Mouse (Mus musculus): ENCODE results near the gene Olfr10. TPM values are rescaled to one million over a fixed set of nuclear protein-coding genes. Genes with fewer than 3 reads are reported as not detected.
"Not testable (repeated sequence)": the region's sequence is repeated elsewhere in the genome, so short reads cannot be mapped to it uniquely, and the experiment has no call there.

Gene Olfr10
- polyA plus RNA-seq, 1 experiment from 2014 or later, result not detected

- 34% methylated on average over 7 of the region's 7 CpGs for WGBS (ENCODE audit: missing documents)
- Histone ChIP-seq H3K36me3 (ENCODE audit: inconsistent target) (no peaks in the 10 kb centered on the region), H3K27ac (no peak overlapping the region), H3K4me3 (ENCODE audit: inconsistent target) (no peak overlapping the region), H3K79me2 (ENCODE audit: inconsistent target) (no peaks in the 10 kb centered on the region)
Observed at GRCm38 (mm10) chr11:49271334-49271733, 33.2 kb upstream of the Olfr10 start.

- Histone ChIP-seq H3K36me3 (ENCODE audit: inconsistent target) (no peaks in the 10 kb centered on the region), H3K4me3 (ENCODE audit: inconsistent target) (no peak overlapping the region)
- 92% methylated on average over 11 of the region's 11 CpGs for WGBS (ENCODE audit: missing documents)
Observed at GRCm38 (mm10) chr11:49273834-49274519, 30.6 kb upstream of the Olfr10 start.

GRCm38 (mm10) chr11:49278222-49278621 is 26.3 kb upstream of the Olfr10 start, which contains the start of gene Olfr1393:
Gene Olfr1393 (plus strand): TSS chr11:49278304.
- H3K4me3 ChIP-seq (ENCODE audit: inconsistent target), result no peak within 1 kb of the TSS
- no peak within 1 kb of the TSS for H3K27ac ChIP-seq
- no peaks in the 10 kb centered on the region for H3K36me3 ChIP-seq (ENCODE audit: inconsistent target)
- WGBS (ENCODE audit: missing documents), result 82% methylated on average over 3 of the region's 3 CpGs
- no peaks in the 10 kb centered on the region for H3K79me2 ChIP-seq (ENCODE audit: inconsistent target)

More at GRCm38 (mm10) chr11:49273834-49274519, 30.6 kb upstream of the Olfr10 start:
- Histone ChIP-seq H3K79me2 (ENCODE audit: inconsistent target) (no peaks in the 10 kb centered on the region), H3K27ac (no peak overlapping the region)

DNA sequence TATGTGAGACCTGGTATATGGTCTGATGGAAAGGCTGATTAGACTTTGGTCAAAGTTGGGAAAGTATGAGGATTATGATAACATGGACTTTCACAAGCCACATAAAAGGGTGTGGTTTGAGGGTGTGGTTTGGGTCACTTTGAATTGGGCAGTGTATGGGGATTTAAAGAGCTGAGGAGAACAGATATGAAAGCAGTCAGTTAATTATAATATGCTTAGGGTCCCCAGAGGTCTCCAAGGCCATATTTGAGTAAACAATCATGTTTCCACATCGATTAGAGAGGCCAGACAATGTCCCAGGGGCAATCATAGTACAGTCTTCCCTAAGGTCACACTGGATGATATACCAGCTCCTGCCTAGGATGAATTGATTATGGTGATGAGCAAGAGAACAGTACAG is 19.6 kb upstream of the Olfr10 start, which contains the start of gene Olfr1392:
Gene Olfr1392, plus strand, starts transcription at position 301 of the 400 bp plus-strand sequence.
- H3K79me2 ChIP-seq (ENCODE audit: inconsistent target); H3K36me3 ChIP-seq (ENCODE audit: inconsistent target); H3K27ac ChIP-seq; H3K4me3 ChIP-seq (ENCODE audit: inconsistent target): not testable (repeated sequence)
- 80% methylated on average over 1 of the region's 1 CpGs for WGBS (ENCODE audit: missing documents)

- Histone ChIP-seq H3K79me2 (ENCODE audit: inconsistent target) (no peaks in the 10 kb centered on the region), H3K4me3 (ENCODE audit: inconsistent target) (no peak overlapping the region), H3K27ac (no peak overlapping the region), H3K36me3 (ENCODE audit: inconsistent target) (no peaks in the 10 kb centered on the region)
- 96% methylated on average over 2 of the region's 2 CpGs for WGBS (ENCODE audit: missing documents)
Observed at GRCm38 (mm10) chr11:49287251-49287650, 17.3 kb upstream of the Olfr10 start.

GRCm38 (mm10) chr11:49292777-49293176 is 11.8 kb upstream of the Olfr10 start:
- no peak overlapping the region for H3K27ac ChIP-seq
- H3K79me2 ChIP-seq (ENCODE audit: inconsistent target), result no peaks in the 10 kb centered on the region
- H3K36me3 ChIP-seq (ENCODE audit: inconsistent target), result no peaks in the 10 kb centered on the region
- 84% methylated on average over 3 of the region's 3 CpGs for WGBS (ENCODE audit: missing documents)
- no peak overlapping the region for H3K4me3 ChIP-seq (ENCODE audit: inconsistent target)

DNA sequence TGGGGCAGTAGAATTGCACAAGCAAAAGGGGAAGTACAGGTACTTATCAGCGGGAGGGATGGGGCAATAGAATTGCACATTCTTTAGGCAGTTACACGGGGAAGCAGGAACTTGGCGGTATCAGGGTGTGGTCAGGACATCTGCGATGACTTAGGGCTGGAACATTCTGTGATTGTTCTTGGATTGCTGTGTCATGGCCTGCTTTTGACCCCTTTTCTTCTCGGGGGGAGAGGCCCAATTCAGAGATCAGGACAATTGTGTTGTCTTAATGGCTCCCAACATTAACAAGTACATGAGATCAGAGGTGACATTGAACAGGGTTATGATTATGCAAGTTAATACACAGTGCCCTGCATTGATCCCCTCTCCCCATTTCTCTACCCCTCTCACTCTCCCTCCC is 4.0 kb downstream of the Olfr10 start:
- WGBS (ENCODE audit: missing documents), result 51% methylated on average over 4 of the region's 5 CpGs
- H3K4me3 ChIP-seq (ENCODE audit: inconsistent target); H3K27ac ChIP-seq; H3K79me2 ChIP-seq (ENCODE audit: inconsistent target); H3K36me3 ChIP-seq (ENCODE audit: inconsistent target): not testable (repeated sequence)

- 75% methylated on average over 2 of the region's 2 CpGs for WGBS (ENCODE audit: missing documents)
- H3K27ac ChIP-seq, result no peak within 1 kb of the TSS
Observed at GRCm38 (mm10) chr11:49322442-49322841, 17.9 kb downstream of the Olfr10 start, which contains the start of gene Olfr1391. Gene Olfr1391 (plus strand): TSS chr11:49322742.

DNA sequence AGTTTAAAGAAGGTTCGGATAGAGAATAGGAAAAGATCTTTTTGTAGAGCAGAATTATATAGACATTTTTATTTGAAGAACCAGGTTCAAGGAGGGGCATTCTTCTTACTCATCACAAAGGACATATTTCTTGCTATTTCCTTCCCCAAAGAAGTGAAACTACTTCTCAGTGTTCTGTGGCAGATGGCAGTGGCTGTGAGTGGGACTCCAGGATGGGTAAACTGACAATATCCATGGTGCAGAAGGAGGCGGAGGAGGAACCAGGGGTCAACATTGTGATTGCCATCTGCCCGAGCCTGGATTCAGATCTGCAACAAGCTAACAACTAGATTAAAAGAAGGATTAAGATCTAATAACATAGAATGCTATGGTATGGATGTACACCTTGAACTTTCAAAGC is 22.2 kb downstream of the Olfr10 start:
- 75% methylated on average over 3 of the region's 3 CpGs for WGBS (ENCODE audit: missing documents)
- Histone ChIP-seq H3K27ac (no peak overlapping the region), H3K79me2 (ENCODE audit: inconsistent target) (no peaks in the 10 kb centered on the region), H3K36me3 (ENCODE audit: inconsistent target) (no peaks in the 10 kb centered on the region), H3K4me3 (ENCODE audit: inconsistent target) (no peak overlapping the region)

More at GRCm38 (mm10) chr11:49322442-49322841, 17.9 kb downstream of the Olfr10 start, which contains the start of gene Olfr1391:
- Histone ChIP-seq H3K4me3 (ENCODE audit: inconsistent target) (no peak within 1 kb of the TSS), H3K79me2 (ENCODE audit: inconsistent target) (no peaks in the 10 kb centered on the region), H3K36me3 (ENCODE audit: inconsistent target) (no peaks in the 10 kb centered on the region)

GRCm38 (mm10) chr11:49329686-49330085 is 25.1 kb downstream of the Olfr10 start:
- Histone ChIP-seq H3K36me3 (ENCODE audit: inconsistent target) (no peaks in the 10 kb centered on the region), H3K4me3 (ENCODE audit: inconsistent target) (no peak overlapping the region), H3K27ac (no peak overlapping the region), H3K79me2 (ENCODE audit: inconsistent target) (no peaks in the 10 kb centered on the region)
- WGBS (ENCODE audit: missing documents), result 77% methylated on average over 1 of the region's 1 CpGs

DNA sequence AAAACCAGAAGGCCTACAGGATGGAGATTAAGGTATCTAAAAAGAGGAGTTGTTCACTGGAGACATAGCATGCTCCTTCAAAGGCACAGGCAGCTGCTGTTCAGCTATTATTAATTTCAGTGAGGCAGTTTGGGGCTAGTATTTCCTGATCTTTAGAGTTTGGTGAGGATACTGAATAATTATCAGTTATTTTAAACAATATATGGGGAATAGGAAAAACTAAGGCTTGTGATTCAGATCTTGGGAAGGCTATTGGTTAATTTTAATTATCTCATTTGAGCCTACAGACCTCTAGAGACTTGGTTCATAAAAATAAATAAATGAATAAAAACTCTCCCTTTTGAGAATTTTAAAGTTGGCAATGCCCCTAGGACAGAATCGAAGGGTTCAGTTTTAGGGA is 30.3 kb downstream of the Olfr10 start, which contains the start of gene Olfr1390:
Gene Olfr1390, plus strand, starts transcription at position 301 of the 400 bp plus-strand sequence.
- 100% methylated on average over 1 of the region's 1 CpGs for WGBS (ENCODE audit: missing documents)
- H3K27ac ChIP-seq, result no peak within 1 kb of the TSS

DNA sequence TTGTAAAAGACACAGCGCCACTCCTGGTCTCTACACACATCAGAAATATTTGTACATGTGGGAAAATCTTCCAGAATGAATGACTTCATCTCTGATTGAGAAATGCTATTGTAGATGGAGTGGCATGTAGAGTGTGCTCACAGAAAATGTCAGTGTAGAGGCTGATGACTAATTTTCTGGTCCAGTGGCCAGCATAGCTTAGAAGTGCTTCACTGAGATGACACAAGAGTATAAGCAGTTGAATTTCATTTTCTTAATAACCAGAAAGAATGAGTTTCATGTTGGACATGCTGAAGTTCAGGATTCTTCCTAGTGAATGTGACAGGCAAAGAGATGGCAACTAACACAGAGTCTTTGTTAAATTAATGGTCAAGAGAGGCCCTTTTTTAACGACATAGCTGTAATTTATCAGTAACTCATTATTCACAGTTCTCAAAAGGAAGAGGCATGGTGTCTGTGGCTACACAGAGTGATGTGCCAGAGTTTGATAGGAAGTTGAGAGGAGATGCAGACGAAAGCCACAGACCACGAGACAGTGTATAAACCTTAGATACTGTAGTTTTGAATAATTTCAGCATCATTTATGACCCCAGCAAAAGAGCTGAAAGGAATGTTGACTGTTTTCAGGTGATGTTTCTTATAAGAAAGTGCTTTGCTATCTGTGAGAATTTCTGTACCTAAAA is 32.8 kb downstream of the Olfr10 start:
- Histone ChIP-seq H3K36me3 (ENCODE audit: inconsistent target) (no peaks in the 10 kb centered on the region), H3K4me3 (ENCODE audit: inconsistent target) (no peak overlapping the region), H3K27ac (no peak overlapping the region), H3K79me2 (ENCODE audit: inconsistent target) (no peaks in the 10 kb centered on the region)
- WGBS (ENCODE audit: missing documents), result 19% methylated on average over 4 of the region's 4 CpGs

More for the DNA sequence above, 30.3 kb downstream of the Olfr10 start, which contains the start of gene Olfr1390:
- no peaks in the 10 kb centered on the region for H3K79me2 ChIP-seq (ENCODE audit: inconsistent target)
- H3K4me3 ChIP-seq (ENCODE audit: inconsistent target), result no peak within 1 kb of the TSS
- H3K36me3 ChIP-seq (ENCODE audit: inconsistent target), result no peaks in the 10 kb centered on the region
